Mouse (Mus musculus) midbrain, postnatal 0 days (tissue): ENCODE measurements at regions not wholly inside any gene's neighbourhood (a gene's known extent, or its start where the extent isn't known, plus 50 kb on each side); places are given as distances from the start of the nearest gene placed in this dataset.

Experiments used
- ATAC-seq: fragments of 200-750 bp; cut with Nextera tagmentation; 2 replicates; pipeline ENCODE4 v1.8.0; 2017; ENCODE audit warnings: moderate number of reproducible peaks, mild to moderate bottlenecking, moderate TSS enrichment, moderate library complexity; ENCODE audit not compliant: low FRiP score
- DNase-seq: peaks from one replicate; pipeline ENCODE4 v3.0.0-alpha.2; 2015; ENCODE audit warnings: low spot score
- H3K27ac ChIP-seq: fragments of 300-500 bp; sonication (generic); 2 replicates; pipeline ENCODE4 v1.5.1; 2014; ENCODE audit warnings: low read depth, mild to moderate bottlenecking, low read length, mixed read lengths
- H3K27me3 ChIP-seq: fragments of 300-500 bp; sonication (generic); 2 replicates; pipeline ENCODE4 v1.6.1; 2014; ENCODE audit warnings: low read length, control low read depth, mixed read lengths; ENCODE audit not compliant: insufficient read depth
- H3K36me3 ChIP-seq: fragments of 300-500 bp; sonication (generic); 2 replicates; pipeline ENCODE4 v1.6.1; 2014; ENCODE audit warnings: low read length, control low read depth, mixed read lengths; ENCODE audit not compliant: insufficient read depth
- H3K4me1 ChIP-seq: fragments of 300-500 bp; sonication (generic); 2 replicates; pipeline ENCODE4 v1.6.1; 2014; ENCODE audit warnings: mild to moderate bottlenecking, control low read depth, antibody characterized with exemption, low read length, mixed read lengths; ENCODE audit not compliant: insufficient read depth
- H3K4me2 ChIP-seq: fragments of 300-500 bp; sonication (generic); 2 replicates; pipeline ENCODE4 v1.6.1; 2014; ENCODE audit warnings: low read depth, mild to moderate bottlenecking, low read length, mixed read lengths; ENCODE audit not compliant: poor library complexity, severe bottlenecking
- H3K4me3 ChIP-seq: fragments of 300-500 bp; sonication (generic); 2 replicates; pipeline ENCODE4 v1.5.1; 2014; ENCODE audit warnings: low read depth, mild to moderate bottlenecking, low read length, moderate library complexity
- H3K9ac ChIP-seq: fragments of 300-500 bp; sonication (generic); replicated peaks from 2 replicates; pipeline ENCODE4 v1.6.1; 2014; ENCODE audit warnings: mild to moderate bottlenecking, low read length, moderate library complexity, mixed read lengths; ENCODE audit not compliant: poor library complexity, severe bottlenecking
- H3K9me3 ChIP-seq: fragments of 300-500 bp; sonication (generic); 2 replicates; pipeline ENCODE4 v1.6.1; 2016; ENCODE audit warnings: low read length, control low read depth
- CTCF ChIP-seq: IDR thresholded peaks from 2 replicates; pipeline ENCODE4 v1.5.1; 2016; ENCODE audit warnings: antibody characterized with exemption, mild to moderate bottlenecking
- WGBS: fragments of 180-500 bp; shearing (Covaris S2); extraction: QIAGEN DNeasy Blood & Tissue Kit; methylation state at CpG from one replicate; pipeline ENCODE4 v1.1.7; 2014; 5-methylcytosine and 5-hydroxymethylcytosine counted together

GRCm38 (mm10) chr19:59590021-59590420, 131.8 kb downstream of the Emx2 start:
- Histone ChIP-seq H3K4me3 (no peak overlapping the region), H3K27me3 (no peaks in the 10 kb centered on the region)
- WGBS: 99% methylated on average over 3 of the region's 3 CpGs

GRCm38 (mm10) chr19:59592060-59592459, 133.9 kb downstream of the Emx2 start:
- no peaks in the 10 kb centered on the region; the same call in 1 of the 2 replicates for H3K4me1 ChIP-seq
- H3K36me3 ChIP-seq: no peaks in the 10 kb centered on the region
- DNase-seq (no peak), ATAC-seq (no peak)
- no peak for TF ChIP-seq CTCF
- H3K4me2 ChIP-seq: no peak overlapping the region
- no peak overlapping the region for H3K4me3 ChIP-seq
- H3K9me3 ChIP-seq: no peaks in the 10 kb centered on the region
- 78% methylated on average over 3 of the region's 3 CpGs for WGBS
- no peak overlapping the region for H3K9ac ChIP-seq
- H3K27me3 ChIP-seq: no peaks in the 10 kb centered on the region
- H3K27ac ChIP-seq: no peak overlapping the region

More at GRCm38 (mm10) chr19:59590021-59590420, 131.8 kb downstream of the Emx2 start:
- ATAC-seq (no peak), DNase-seq (no peak)
- H3K4me1 ChIP-seq: no peaks in the 10 kb centered on the region; the same call in 1 of the 2 replicates
- no peak overlapping the region for H3K4me2 ChIP-seq
- no peaks in the 10 kb centered on the region for H3K36me3 ChIP-seq
- no peaks in the 10 kb centered on the region for H3K9me3 ChIP-seq
- H3K9ac ChIP-seq: no peak overlapping the region
- no peak overlapping the region for H3K27ac ChIP-seq
- no peak for TF ChIP-seq CTCF

GRCm38 (mm10) chr19:59624288-59624795, 166.2 kb downstream of the Emx2 start:
- ATAC-seq: no peak
- H3K27ac ChIP-seq: no peak overlapping the region
- H3K4me2 ChIP-seq: no peak overlapping the region
- no peak for TF ChIP-seq CTCF
- no peaks in the 10 kb centered on the region for H3K9me3 ChIP-seq
- H3K9ac ChIP-seq: no peak overlapping the region
- no peaks in the 10 kb centered on the region for H3K27me3 ChIP-seq
- H3K4me1 ChIP-seq: no peaks in the 10 kb centered on the region
- H3K4me3 ChIP-seq: no peak overlapping the region
- 41% methylated on average over 6 of the region's 6 CpGs for WGBS
- DNase-seq: peak; percentile 13
- no peaks in the 10 kb centered on the region for H3K36me3 ChIP-seq

- Histone ChIP-seq H3K4me2 (no peak overlapping the region), H3K27ac (no peak overlapping the region), H3K9me3 (no peaks in the 10 kb centered on the region), H3K27me3 (no peaks in the 10 kb centered on the region), H3K36me3 (no peaks in the 10 kb centered on the region), H3K4me3 (no peak overlapping the region), H3K9ac (no peak overlapping the region), H3K4me1 (no peaks in the 10 kb centered on the region)
- no peak for DNase-seq
- no peak for ATAC-seq
- 57% methylated on average over 3 of the region's 3 CpGs for WGBS
- no peak for TF ChIP-seq CTCF
These were observed 169.5 kb downstream of the Emx2 start for GRCm38 (mm10) chr19:59627681-59628080.

DNA sequence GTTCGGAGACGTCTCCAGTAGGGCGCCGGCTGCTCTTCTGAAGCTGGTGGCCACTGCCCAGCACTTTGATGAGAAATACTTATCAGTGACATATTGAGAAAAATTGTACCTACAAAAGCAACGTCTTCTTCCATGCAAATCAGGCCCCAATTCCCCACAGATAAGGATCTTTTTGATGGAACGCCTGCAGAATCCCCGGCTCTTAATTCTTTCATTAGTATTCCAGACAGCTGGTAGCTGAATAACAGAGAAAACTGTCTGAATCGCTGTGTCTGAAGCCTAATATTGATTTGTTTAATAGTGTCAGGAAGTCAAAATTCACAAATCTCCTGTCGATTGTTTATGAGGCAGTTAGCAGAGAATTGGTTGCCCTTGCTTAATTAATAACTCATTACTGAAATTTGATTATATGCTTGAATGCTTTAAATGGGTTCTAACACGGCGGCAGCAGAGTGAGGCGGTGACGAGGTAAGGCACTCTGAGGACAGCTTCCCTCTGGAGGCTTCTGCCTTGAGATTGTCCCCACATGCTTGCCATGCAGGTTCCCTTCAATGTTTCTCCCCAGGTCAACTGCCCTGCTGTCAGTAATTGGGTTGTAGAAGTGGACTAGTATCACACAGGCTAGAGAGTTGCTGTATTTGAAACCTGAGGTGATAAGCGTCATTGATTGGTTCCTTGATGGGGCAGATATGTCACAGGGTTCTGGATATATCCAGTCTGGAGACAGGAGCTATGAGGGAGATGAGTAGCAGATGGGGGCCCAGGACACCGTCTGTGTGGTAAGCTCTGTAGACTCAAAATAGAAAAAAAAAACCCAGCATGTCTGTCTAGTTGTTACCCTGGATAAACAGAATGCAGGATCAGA, 170.4 kb downstream of the Emx2 start:
- no peaks in the 10 kb centered on the region for H3K36me3 ChIP-seq

DNA sequence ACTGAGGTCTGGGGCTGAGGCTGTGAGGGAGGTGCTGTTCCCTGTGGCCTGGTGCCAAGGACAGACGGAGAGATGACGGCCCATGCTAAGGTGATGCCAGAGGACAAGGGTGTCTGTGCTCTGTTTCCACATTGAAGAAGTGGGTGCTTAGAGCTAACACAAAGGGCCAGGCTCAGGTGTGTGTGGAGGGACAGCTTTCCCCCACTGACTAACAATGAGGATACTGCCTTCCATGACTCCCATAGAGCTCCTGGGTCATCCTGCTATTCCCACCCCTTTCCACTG, 170.9 kb downstream of the Emx2 start:
- no peaks in the 10 kb centered on the region for H3K36me3 ChIP-seq
- H3K27ac ChIP-seq: no peak overlapping the region
- DNase-seq: no peak
- no peak for ATAC-seq
- H3K4me2 ChIP-seq: no peak overlapping the region
- H3K4me3 ChIP-seq: no peak overlapping the region
- H3K9me3 ChIP-seq: no peaks in the 10 kb centered on the region
- H3K27me3 ChIP-seq: no peaks in the 10 kb centered on the region
- WGBS: 61% methylated on average over 2 of the region's 2 CpGs
- no peaks in the 10 kb centered on the region for H3K4me1 ChIP-seq
- no peak overlapping the region for H3K9ac ChIP-seq
- no peak for TF ChIP-seq CTCF

More for the DNA sequence above, 170.4 kb downstream of the Emx2 start:
- whole genome bisulfite sequencing: 32% methylated on average over 15 of the region's 15 CpGs
- Histone ChIP-seq H3K9me3 (no peaks in the 10 kb centered on the region), H3K4me3 (no peak overlapping the region), H3K27me3 (no peaks in the 10 kb centered on the region), H3K27ac (no peak overlapping the region), H3K9ac (no peak overlapping the region), H3K4me1 (no peaks in the 10 kb centered on the region), H3K4me2 (no peak overlapping the region)
- DNase-seq (peak; percentile 18), ATAC-seq (no peak)
- no peak for TF ChIP-seq CTCF
